Mouse (Mus musculus): ENCODE data around the gene Rprd2. TPM values are rescaled to one million over a fixed set of nuclear protein-coding genes. Genes with fewer than 3 reads are reported as not detected.
"Not testable (repeated sequence)": the region's sequence is repeated elsewhere in the genome, so short reads cannot be mapped to it uniquely, and the experiment has no call there.

Rprd2 gene
- 56.0 and 56.8 TPM in 2 replicates for total RNA-seq (2014; fragmentation: Nextera tagmentation)
- 17.5 and 23.8 TPM in 2 replicates for total RNA-seq (2017)

DNA sequence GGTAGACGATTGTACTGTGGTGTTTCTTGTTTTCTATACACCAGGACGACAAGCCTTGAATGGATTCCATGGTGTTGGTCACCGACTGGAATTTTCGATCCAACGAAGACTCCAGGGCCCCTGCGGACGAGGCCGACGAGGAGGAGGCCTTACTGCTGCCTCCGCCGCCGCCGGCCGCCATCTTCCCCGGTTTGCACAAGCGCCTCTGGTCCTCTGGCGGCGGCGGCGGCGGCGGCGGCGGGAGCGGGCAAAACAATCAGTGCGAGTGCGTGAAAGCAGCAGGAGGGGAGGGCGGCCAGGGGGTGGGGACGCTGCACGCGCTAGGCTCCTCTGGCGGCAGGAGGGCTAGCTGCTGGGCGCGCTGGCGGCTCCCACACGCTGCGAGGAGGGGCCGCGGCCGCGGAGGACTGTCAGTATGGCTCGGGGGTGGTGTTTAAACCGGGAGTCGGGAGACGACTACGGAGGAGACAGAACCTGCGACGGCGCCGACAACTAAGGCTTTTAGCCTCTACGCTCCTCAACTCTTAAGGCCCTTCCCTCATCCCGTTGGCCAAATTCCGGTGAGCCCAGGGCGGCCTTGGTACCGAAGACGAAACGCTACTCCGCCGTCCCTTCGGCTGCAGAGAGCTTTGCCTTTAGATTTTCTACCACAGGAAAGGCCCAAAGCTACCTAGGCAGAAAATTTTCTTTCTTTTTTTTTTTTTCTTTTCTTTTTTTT, at the start of gene Rprd2:
Gene Rprd2 (minus strand): TSS at position 293 of the 718 bp plus-strand sequence.
- ATAC-seq (replicated peaks; ENCODE audit: poor library complexity, severe bottlenecking), result peak; percentile 35

DNA sequence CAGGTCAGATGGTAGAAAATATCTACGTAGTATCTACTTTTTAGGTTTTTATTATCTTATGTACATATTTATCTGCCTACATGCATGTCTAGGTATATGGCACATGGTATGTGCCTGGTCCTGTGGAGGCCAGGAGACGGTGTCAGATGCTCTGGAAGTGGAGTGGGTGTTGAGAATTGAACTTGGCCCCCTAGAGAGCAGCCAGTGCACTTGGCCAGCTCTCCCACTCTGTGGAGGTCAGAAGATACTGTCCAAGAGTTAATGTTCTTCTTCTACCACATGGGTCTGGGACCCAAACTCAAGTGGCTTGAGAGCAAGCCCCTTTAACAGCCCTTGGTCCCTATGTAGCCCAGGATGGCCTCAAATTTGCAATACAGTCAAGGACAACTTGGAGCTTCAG, 48.7 kb upstream of the Rprd2 start:
- ATAC-seq (replicated peaks; ENCODE audit: poor library complexity, severe bottlenecking), result no peak

DNA sequence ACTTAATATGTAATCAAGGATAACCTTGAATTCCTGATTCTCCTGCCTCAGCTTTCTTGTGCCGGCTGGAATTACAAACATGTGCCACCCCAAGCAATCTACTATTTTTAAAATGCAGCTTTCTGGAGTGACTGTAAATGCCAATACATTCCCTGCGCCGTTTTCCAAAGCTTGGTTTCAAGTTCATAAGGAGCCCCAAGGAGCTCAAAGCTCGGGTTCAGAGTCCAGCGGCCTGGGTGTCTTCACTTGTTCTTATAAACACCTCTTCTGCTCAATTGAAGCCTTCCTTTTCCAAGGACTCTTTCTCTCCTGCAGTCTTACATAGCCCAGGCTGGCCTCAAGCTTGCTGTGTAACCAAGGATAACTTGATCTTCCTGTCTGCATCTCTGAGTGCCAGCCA, 47.4 kb upstream of the Rprd2 start:
- ATAC-seq (replicated peaks; ENCODE audit: poor library complexity, severe bottlenecking), result no peak

DNA sequence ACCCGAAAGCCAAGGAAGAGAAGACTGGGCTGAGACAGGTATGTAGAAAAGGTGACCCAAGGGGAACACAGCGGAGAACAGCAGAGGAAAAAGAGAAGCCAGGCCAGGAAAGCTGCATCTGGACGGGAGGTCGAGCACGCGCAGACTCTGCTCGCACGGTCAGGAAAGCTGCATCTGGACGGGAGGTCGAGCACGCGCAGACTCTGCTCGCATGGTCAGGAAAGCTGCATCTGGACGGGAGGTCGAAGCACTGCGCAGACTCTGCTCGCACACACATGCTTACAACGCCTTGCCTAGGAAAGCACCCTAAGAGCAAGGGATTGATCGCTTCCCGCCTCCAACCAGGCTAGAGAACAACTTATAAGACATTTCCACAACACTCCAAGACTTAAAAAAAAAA, 46.9 kb upstream of the Rprd2 start:
- no peak for ATAC-seq (replicated peaks; ENCODE audit: poor library complexity, severe bottlenecking)

DNA sequence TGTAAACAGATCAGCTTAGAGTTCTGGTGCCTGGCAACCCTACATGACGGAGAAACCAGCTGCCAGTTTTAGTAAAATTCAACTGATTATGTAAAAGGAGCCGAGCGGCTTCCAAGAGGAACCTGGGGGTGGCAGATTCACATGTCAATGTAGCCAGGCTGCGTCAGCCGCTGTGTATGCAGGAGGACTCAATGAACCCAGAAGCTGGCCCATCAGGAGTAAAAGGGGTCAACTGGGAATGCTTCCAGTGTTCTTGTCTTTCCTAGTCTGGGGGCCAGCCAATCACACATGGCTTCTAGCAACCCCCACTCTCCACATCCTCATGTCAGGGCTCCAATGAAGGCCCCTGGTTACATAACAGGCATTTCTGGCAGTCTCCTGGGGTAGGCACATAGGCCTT, 46.4 kb upstream of the Rprd2 start:
- no peak for ATAC-seq (replicated peaks; ENCODE audit: poor library complexity, severe bottlenecking)

DNA sequence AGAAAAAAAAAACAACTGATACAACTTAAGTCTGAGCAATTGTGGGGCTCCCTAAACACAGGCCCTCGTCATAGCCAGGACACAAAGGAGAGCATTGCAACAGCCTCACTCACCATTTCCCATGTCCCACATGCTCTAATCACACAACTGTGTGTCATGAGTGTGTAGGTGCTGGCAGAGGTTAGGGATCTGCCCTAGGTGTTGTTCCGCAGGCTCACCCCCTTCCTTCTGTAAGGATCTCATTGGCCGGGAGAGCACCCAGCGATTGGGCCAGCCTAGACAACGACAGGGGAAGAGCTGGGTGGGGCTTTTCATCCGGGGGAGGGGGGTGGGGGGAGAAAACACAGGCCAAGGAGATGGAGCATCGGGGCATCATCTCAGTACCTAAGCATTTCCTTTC, 44.9 kb upstream of the Rprd2 start:
- ATAC-seq (replicated peaks; ENCODE audit: poor library complexity, severe bottlenecking), result no peak

DNA sequence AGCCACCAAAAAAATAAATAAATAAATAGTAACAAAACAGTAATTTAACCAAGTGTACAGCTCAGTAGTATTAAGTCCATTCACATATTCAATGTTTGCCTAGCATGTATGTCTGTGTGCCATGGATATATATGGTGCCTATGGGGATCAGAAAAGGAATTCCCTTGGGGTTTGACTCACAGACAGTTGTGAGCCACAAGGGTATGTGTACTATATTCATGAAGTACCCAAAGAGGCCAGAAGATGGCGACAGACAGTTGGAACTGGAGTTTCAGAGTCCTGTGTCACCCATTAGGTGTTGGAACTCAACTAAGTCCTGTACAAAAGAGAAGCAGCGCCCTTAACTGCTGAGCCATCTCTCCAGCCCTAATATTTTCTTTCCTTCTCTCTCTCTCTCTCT, 43.1 kb upstream of the Rprd2 start:
- peak; percentile 98 for ATAC-seq (replicated peaks; ENCODE audit: poor library complexity, severe bottlenecking)

DNA sequence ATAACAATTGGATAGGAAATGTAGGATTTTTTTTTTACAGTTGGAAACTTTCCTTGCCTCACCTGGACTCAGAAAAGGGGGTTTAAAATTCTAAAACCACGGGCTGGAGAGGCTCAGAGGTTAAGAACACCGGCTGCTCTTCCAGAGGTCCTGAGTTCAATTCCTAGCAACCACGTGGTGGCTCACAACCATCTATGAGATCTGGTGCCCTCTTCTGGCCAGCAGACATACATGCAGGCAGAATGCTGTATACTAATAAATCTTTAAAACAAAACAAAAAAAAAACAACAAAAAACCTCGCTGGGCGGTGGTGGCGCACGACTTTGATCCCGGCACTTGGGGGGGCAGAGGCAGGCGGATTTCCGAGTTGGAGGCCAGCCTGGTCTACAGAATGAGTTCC, 42.6 kb upstream of the Rprd2 start:
- ATAC-seq (replicated peaks; ENCODE audit: poor library complexity, severe bottlenecking), result no peak

DNA sequence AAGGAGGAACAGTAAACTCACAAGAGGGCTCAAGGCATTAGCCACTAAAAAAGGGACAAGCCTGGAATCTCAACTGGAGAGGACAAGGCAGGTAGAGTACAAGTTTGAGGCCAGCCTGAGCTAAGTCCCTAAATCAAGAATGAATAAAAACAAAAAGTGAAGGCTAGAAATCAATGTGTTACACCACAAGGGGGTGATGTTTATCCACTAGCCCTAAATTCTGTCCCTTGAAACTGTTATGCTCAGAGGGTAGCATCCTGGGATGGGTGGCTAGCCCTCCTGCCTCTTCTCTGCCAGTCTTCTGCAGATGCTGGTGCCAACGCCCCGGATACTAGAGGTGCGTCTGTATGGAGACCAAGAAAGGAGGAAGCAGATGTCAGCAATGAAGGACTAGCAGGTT, 41.7 kb upstream of the Rprd2 start:
- no peak for ATAC-seq (replicated peaks; ENCODE audit: poor library complexity, severe bottlenecking)

DNA sequence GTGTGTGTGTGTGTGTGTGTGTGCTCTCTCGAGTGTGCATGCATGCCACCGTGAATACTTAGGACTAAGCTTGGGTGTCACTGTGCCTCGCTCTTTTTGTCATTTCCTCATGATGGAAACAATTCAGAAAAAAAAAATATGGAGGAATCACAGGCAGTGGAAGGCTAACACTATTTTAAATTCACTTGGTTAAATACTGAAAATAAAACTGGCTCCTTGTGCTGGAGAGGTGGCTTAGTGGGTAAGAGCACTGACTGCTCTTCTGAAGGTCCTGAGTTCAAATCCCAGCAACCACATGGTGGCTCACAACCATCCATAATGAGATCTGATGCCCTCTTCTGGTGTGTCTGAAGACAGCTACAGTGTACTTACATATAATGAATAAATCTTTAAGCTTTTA, 39.6 kb upstream of the Rprd2 start:
- not testable (repeated sequence) for ATAC-seq (replicated peaks; ENCODE audit: poor library complexity, severe bottlenecking)

DNA sequence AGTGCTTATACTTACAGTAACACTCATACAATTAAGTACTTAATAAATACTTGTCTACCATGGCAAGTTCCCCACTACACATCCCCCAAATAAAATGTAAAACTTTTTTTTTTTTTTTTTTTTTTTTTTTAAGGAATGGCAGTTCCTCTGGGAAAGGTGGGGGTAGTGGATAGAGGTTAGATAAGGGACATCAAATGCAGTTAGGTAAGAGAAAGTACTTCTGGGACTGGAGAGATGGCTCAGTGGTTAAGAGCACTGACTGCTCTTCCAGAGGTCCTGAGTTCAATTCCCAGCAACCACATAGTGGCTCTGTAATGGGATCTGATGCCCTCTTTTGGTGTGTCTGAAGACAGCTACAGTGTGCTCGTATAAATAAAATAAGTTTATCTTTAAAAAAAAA, 38.4 kb upstream of the Rprd2 start:
- not testable (repeated sequence) for ATAC-seq (replicated peaks; ENCODE audit: poor library complexity, severe bottlenecking)

DNA sequence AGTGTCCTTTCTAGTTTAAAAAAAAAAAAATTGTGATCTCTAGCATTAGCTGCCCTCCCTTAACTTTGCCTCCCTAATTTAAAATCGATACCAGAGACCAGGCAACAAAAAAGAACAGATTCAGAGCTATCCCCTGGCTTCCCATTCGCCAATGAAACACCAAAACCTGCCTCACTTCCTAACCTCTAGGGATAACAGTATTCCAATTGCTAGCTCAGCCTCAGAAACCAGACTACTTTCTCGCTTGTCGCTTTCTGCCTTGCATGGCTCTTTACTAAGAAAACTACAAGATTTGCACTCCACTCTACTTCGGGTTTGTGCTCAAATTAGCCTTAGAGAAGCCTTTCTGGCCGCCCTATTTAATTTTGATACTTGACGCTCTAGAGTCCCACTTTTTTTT, 37.5 kb upstream of the Rprd2 start:
- no peak for ATAC-seq (replicated peaks; ENCODE audit: poor library complexity, severe bottlenecking)

DNA sequence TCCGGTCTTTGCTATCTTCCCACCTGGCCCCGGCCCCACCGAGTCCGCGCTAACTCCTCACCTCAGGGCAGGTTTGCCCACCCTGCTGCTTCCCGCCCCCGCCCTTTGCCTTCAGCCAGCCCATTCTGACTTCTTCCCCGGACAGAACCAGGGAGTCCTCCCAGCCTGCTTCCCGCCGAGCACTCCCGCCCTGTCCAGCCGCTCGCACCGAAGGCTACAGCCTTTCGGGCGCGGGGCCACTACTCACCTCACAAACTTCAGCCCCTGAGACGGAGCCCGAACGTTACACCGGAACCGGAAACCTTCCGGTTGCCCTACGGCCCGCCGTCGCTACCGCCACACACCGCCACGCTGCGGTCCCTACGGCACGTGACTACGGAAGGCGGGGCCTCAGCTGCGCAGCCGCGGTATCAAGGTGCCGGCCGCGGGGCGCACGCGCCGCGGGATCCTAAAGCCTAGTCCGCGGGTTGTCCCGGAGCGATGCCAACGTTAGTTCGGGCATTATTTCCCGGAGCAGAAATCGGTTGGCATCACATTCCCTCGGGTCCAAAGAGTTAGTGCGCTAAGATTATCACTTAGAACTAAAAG, 36.9 kb upstream of the Rprd2 start, which contains the start of gene Prpf3:
Gene Prpf3 (minus strand): TSS at position 384 of the 588 bp plus-strand sequence.
- ATAC-seq (replicated peaks; ENCODE audit: poor library complexity, severe bottlenecking), result peak; percentile 99

DNA sequence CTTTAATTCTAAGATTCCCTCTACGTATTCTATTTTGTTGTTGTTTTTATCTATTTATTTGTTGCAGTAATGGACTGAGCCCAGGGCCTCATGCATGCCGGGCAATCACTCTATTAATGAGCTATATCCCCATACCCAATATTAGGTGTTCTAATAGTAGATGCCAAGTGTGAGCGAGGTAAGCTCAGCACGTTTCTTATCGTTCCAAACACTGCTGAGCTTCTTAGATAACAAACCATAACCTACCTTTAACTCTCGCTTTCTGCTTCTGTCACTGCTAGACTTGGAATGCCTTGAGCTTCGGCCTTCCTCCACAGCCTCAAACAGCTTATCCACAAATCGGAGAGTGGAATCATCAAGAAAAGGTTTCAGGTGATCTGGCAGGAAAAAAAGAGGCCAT, 32.7 kb upstream of the Rprd2 start:
- ATAC-seq (replicated peaks; ENCODE audit: poor library complexity, severe bottlenecking), result no peak

DNA sequence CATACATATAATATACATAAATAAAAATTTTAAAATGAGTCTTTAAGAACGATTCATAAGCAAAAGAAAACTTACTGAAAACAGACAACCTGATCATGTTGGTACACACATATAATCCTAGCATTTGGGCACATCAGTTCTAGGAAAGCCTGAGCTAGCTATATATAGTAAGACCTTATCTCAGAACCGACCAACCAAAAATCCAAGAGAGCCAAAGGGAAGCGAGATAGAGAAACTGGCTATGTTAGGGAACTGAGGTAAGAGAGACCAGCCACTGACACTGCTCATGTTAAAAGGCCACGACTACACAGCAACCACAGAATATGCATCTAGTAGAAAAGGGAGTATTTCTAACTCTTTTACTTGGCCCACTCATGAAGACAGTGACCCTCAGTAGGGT, 31.9 kb upstream of the Rprd2 start:
- ATAC-seq (replicated peaks; ENCODE audit: poor library complexity, severe bottlenecking), result no peak

DNA sequence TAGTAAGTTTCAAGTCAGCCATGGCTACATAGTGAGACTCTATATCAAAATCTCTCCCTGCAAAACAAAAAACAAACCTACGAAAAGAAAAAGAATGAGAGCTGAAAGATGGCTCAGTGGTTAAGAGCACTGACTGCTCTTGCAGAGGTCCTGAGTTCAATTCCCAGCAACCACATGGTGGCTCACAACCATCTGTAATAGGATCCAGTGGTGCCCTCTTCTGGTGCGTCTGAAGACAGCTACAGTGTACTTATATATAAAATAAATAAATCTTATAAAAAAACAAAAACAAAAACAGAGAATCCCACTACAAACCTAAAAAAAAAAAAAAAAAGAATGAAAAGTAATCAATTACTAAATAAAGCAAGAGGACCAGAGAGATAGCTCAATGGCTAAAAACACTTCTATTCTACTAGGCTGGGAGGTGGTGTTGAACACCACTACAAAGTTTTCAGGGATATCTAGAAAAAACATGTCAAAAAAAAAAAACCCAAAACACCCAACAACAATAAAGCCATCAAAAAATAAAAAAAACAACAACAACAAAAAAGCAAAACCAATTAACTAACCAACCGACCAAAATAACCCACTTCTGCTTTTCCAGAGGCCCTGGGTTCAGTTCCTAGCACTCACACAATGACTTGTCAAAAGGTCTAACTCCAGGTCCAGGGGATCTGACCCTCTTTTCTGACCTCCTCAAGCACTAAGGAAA, 24.0 kb upstream of the Rprd2 start:
- ATAC-seq (replicated peaks; ENCODE audit: poor library complexity, severe bottlenecking), result no peak

DNA sequence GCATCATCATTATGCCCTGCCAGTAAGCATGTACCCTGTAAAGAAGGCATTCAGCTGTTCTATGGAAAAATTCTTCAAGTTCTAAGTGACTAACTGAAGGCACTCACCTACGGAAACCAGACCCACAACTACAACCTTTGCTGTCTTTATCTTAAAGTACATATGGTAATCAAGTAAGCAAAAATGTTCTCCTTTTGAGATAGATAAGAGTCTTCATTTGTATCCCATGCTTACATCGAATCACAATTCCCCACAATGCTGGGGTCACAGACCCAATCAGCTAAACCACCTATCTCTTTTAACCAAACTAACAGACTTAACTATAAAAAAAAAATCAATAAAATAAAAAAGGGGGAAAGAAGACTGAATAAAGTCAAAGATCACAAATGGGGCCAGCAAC, 20.6 kb upstream of the Rprd2 start:
- ATAC-seq (replicated peaks; ENCODE audit: poor library complexity, severe bottlenecking), result no peak

DNA sequence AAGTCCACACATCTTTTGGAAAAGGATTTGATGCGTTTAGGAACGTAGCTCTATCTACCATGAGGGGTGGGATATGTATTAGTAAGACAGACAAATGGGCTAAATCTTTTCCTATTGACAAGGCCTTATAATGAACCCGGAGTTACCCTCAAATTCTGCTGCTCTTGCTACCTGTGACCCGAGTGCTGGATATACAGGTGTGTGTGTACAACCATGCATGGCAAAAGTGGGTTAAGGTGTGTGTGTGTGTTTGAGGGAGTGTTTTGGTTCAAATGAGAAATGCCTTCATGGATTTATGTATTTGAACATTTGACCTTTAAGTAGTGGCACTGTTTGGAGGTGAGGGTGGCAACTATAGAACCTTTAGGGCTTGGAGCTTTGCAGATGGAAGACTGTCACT, 10.4 kb upstream of the Rprd2 start:
- ATAC-seq (replicated peaks; ENCODE audit: poor library complexity, severe bottlenecking), result no peak

DNA sequence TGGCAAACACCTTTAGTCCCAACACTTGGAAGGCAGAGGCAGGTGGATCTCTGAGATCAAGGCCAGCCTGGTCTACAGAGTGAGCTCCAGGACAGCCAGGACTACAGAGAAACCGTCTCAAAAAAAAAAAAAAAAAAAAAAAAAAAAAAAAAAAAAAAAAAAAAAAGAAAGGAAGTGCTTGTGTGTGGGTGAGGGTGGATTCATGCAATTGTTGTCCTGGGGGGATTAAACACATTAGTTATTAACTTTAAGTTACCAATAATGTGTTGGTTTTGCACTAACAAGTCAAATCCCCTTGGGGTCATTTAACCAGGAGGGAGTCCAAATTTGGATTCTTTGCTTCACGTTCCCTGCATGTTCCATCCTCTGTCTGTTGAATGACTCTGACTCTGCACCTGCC, 7.6 kb upstream of the Rprd2 start:
- no peak for ATAC-seq (replicated peaks; ENCODE audit: poor library complexity, severe bottlenecking)

DNA sequence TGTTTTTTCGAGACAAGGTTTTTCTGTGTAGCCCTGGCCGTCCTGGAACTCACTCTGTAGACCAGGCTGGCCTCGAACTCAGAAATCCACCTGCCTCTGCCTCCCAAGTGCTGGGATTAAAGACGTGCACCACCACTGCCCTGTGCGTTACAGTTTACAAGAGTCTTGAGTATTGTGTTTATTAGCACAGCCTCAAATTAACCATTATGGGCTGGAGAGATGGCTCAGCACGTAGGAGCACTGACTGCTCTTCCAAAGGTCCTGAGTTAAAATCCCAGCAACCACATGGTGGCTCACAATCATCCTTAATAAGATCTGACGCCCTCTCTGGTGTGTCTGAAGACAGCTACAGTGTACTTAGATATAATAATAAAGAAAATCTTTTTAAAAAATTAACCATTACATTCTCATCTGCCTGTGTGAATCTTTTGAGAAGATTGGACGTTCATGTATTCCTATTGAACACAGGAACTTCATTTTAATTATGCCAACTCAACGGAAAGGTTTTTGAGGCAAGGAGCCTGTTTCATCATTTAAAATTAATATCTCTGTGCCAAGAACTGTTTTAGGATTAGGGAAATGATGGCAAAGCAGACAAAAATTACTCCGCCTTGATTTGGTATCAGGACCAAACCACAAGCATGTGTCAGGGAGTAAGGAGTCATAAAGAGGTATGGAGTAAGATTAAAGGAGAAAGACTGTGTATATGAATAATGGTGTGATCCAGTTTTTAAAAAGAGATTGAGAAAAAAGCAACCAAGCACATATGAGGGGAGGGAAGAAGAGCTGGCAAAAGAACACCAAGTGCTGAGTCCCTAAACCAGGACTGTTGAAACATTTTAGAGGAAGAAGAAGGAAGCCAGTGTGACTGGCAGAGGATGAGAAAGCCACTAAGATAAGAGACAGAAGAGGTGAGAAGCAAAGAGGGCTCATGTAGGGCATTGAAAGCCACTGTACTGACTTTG, 1.7 kb upstream of the Rprd2 start:
- ATAC-seq (replicated peaks; ENCODE audit: poor library complexity, severe bottlenecking), result no peak

Data from granulocyte monocyte progenitor cell, adult 5-6 weeks (primary cell).